Mouse (Mus musculus) lung, embryonic 14.5 days (tissue): ENCODE measurements at regions not wholly inside any gene's neighbourhood (a gene's known extent, or its start where the extent isn't known, plus 50 kb on each side); places are given as distances from the start of the nearest gene placed in this dataset.

Experiments used
- ATAC-seq: fragments of 200-750 bp; cut with Nextera tagmentation; 2 replicates; pipeline ENCODE4 v1.8.0; 2017; ENCODE audit warnings: mild to moderate bottlenecking, moderate TSS enrichment, moderate library complexity; ENCODE audit not compliant: insufficient read depth
- DNase-seq: peaks from one replicate; pipeline ENCODE4 v3.0.0-alpha.2; 2015
- H3K27ac ChIP-seq: fragments of 300-500 bp; sonication (generic); 2 replicates; pipeline ENCODE4 v1.5.1; 2014; ENCODE audit warnings: low read depth, mild to moderate bottlenecking, moderate library complexity
- H3K27me3 ChIP-seq: fragments of 300-500 bp; sonication (generic); 2 replicates; pipeline ENCODE4 v1.6.1; 2014; ENCODE audit warnings: low read length, control low read depth; ENCODE audit not compliant: insufficient read depth
- H3K36me3 ChIP-seq: fragments of 300-500 bp; sonication (generic); 2 replicates; pipeline ENCODE4 v1.6.1; 2014; ENCODE audit warnings: control low read depth; ENCODE audit not compliant: insufficient read depth
- H3K4me1 ChIP-seq: fragments of 300-500 bp; sonication (generic); 2 replicates; pipeline ENCODE4 v1.6.1; 2014; ENCODE audit warnings: antibody characterized with exemption, control low read depth; ENCODE audit not compliant: insufficient read depth
- H3K4me2 ChIP-seq: fragments of 300-500 bp; sonication (generic); 2 replicates; pipeline ENCODE4 v1.6.1; 2014; ENCODE audit warnings: mild to moderate bottlenecking
- H3K4me3 ChIP-seq: fragments of 300-500 bp; sonication (generic); 2 replicates; pipeline ENCODE4 v1.5.1; 2014; ENCODE audit warnings: low read depth, low read length
- H3K9ac ChIP-seq: fragments of 300-500 bp; sonication (generic); 2 replicates; pipeline ENCODE4 v1.6.1; 2014
- H3K9me3 ChIP-seq: fragments of 300-500 bp; sonication (generic); 2 replicates; pipeline ENCODE4 v1.6.1; 2016; ENCODE audit warnings: low read depth, low read length, control low read depth
- CTCF ChIP-seq: IDR thresholded peaks from 2 replicates; pipeline ENCODE4 v1.5.1; 2016; ENCODE audit warnings: antibody characterized with exemption, low read depth
- WGBS: fragments of 180-500 bp; shearing (Covaris S2); extraction: QIAGEN DNeasy Blood & Tissue Kit; methylation state at CpG from one replicate; pipeline ENCODE4 v1.1.7; 2014; 5-methylcytosine and 5-hydroxymethylcytosine counted together

- ATAC-seq: no peak
- no peak overlapping the region for H3K27ac ChIP-seq
- DNase-seq: peak; percentile 2
- no peaks in the 10 kb centered on the region for H3K4me1 ChIP-seq
- H3K27me3 ChIP-seq: no peaks in the 10 kb centered on the region
- H3K4me3 ChIP-seq: no peak overlapping the region
- H3K9me3 ChIP-seq: no peaks in the 10 kb centered on the region
- 47% methylated on average over 1 of the region's 1 CpGs for WGBS
- H3K9ac ChIP-seq: no peak overlapping the region
- TF ChIP-seq CTCF: no peak
- H3K36me3 ChIP-seq: no peaks in the 10 kb centered on the region
- no peak overlapping the region for H3K4me2 ChIP-seq
These were observed 960.7 kb downstream of the Cdh8 start for GRCm38 (mm10) chr8:98455539-98455938.
